Comparison of ENCODE assay signal across 9 mouse cellular contexts in genomic region chr1:90998891-90999611, GRCm38 (mm10). TPM values are rescaled to one million over a fixed set of nuclear protein-coding genes. Genes with fewer than 3 reads are reported as not detected.
A peak's percentile ranks its signal among the peaks of the same experiment; 100 is the strongest.
DNase-seq lines count a peak whose midpoint lies in the region; ATAC-seq and TF ChIP-seq lines count a peak whose summit lies in the region.
"Had no signal": no experiment of that assay in that cellular context is flagged by ENCODE, and none has a peak within 500 bp of the region (broad histone marks: within the 10 kb centered on the region; RNA-seq: fewer than 3 reads in every experiment).

No protein-coding gene starts in this region.

- peak overlapping the region; percentile 73 for H3K9ac ChIP-seq in embryonic facial prominence, embryonic 15.5 days
- H3K9ac ChIP-seq in intestine, embryonic 16.5 days (ENCODE audit: low read depth, low read length), result peak overlapping the region; percentile 91
- peak overlapping the region; percentile 87 for H3K9ac ChIP-seq in midbrain, postnatal 0 days (replicated peaks; ENCODE audit: low read length, poor library complexity, severe bottlenecking)

- H3K27ac ChIP-seq in embryonic facial prominence, embryonic 15.5 days (replicated peaks), result no peak overlapping the region; the same call in 1 of the 2 replicates
- peak overlapping the region; percentile 4; the same call in 1 of the 2 replicates for H3K27ac ChIP-seq in intestine, embryonic 16.5 days (ENCODE audit: low read length)
- H3K27ac ChIP-seq in midbrain, postnatal 0 days (ENCODE audit: low read depth, low read length), result peak overlapping the region; percentile 69

- peaks cover 3% of the 10 kb centered on the region for H3K9me3 ChIP-seq in erythroblast, embryonic 14.5 days (ENCODE audit: control insufficient read depth, low read length)
- no peaks in the 10 kb centered on the region for H3K9me3 ChIP-seq in embryonic facial prominence, embryonic 15.5 days (replicated peaks)
- H3K9me3 ChIP-seq in intestine, embryonic 16.5 days (ENCODE audit: control insufficient read depth, low read length), result peaks cover 4% of the 10 kb centered on the region; the same call in 1 of the 2 replicates
- no peaks in the 10 kb centered on the region for H3K9me3 ChIP-seq in midbrain, postnatal 0 days (ENCODE audit: low read length)

- ATAC-seq in erythroblast, adult 5-6 weeks (replicated peaks; ENCODE audit: low FRiP score, poor library complexity, severe bottlenecking), result no peak
- ATAC-seq in embryonic facial prominence, embryonic 15.5 days (ENCODE audit: insufficient number of reproducible peaks, low FRiP score, low TSS enrichment, low read depth), result peak; percentile 48
- ATAC-seq in intestine, embryonic 16.5 days, result peak; percentile 50
- ATAC-seq in midbrain, postnatal 0 days (ENCODE audit: low FRiP score), result peak; percentile 79
- ATAC-seq in megakaryocyte progenitor cell, adult 5-6 weeks (replicated peaks; ENCODE audit: poor library complexity), result no peak; the same call in none of the 2 replicates

- peak overlapping the region; percentile 93 for H3K4me2 ChIP-seq in embryonic facial prominence, embryonic 15.5 days (replicated peaks)
- H3K4me2 ChIP-seq in intestine, embryonic 16.5 days (ENCODE audit: low read depth, low read length), result peak overlapping the region; percentile 99
- H3K4me2 ChIP-seq in midbrain, postnatal 0 days (ENCODE audit: low read depth, low read length, poor library complexity, severe bottlenecking), result peak overlapping the region; percentile 86

- peak overlapping the region; percentile 54 for H3K4me3 ChIP-seq in erythroblast, embryonic 14.5 days (replicated peaks)
- H3K4me3 ChIP-seq in embryonic facial prominence, embryonic 15.5 days (replicated peaks), result peak overlapping the region; percentile 75
- peak overlapping the region; percentile 79 for H3K4me3 ChIP-seq in intestine, embryonic 16.5 days (ENCODE audit: low read length)
- H3K4me3 ChIP-seq in midbrain, postnatal 0 days (ENCODE audit: low read depth, low read length), result peak overlapping the region; percentile 87

- 1% methylated on average over 41 of the region's 41 CpGs for WGBS in embryonic facial prominence, embryonic 15.5 days
- WGBS in intestine, embryonic 16.5 days, result 2% methylated on average over 41 of the region's 41 CpGs
- 2% methylated on average over 41 of the region's 41 CpGs for WGBS in midbrain, postnatal 0 days

- peaks cover 2% of the 10 kb centered on the region; the same call in 1 of the 2 replicates for H3K4me1 ChIP-seq in erythroblast, embryonic 14.5 days (ENCODE audit: control insufficient read depth)
- peaks cover 33% of the 10 kb centered on the region for H3K4me1 ChIP-seq in embryonic facial prominence, embryonic 15.5 days
- peaks cover 10% of the 10 kb centered on the region; the same call in 1 of the 2 replicates for H3K4me1 ChIP-seq in intestine, embryonic 16.5 days (ENCODE audit: control insufficient read depth, insufficient read depth, low read length)
- peaks cover 12% of the 10 kb centered on the region; the same call in 1 of the 2 replicates for H3K4me1 ChIP-seq in midbrain, postnatal 0 days (ENCODE audit: insufficient read depth, low read length)

- peaks cover 30% of the 10 kb centered on the region for H3K27me3 ChIP-seq in erythroblast, embryonic 14.5 days (ENCODE audit: control insufficient read depth)
- no peaks in the 10 kb centered on the region for H3K27me3 ChIP-seq in embryonic facial prominence, embryonic 15.5 days
- no peaks in the 10 kb centered on the region; the same call in 1 of the 2 replicates for H3K27me3 ChIP-seq in intestine, embryonic 16.5 days (replicated peaks; ENCODE audit: control insufficient read depth, insufficient read depth, low read length)
- no peaks in the 10 kb centered on the region for H3K27me3 ChIP-seq in midbrain, postnatal 0 days (ENCODE audit: insufficient read depth, low read length)

- H3K36me3 ChIP-seq in erythroblast, embryonic 14.5 days (ENCODE audit: control insufficient read depth), result no peaks in the 10 kb centered on the region
- no peaks in the 10 kb centered on the region for H3K36me3 ChIP-seq in embryonic facial prominence, embryonic 15.5 days
- no peaks in the 10 kb centered on the region for H3K36me3 ChIP-seq in intestine, embryonic 16.5 days (ENCODE audit: control insufficient read depth, insufficient read depth, low read length)
- no peaks in the 10 kb centered on the region for H3K36me3 ChIP-seq in midbrain, postnatal 0 days (ENCODE audit: insufficient read depth, low read length)

- peak; percentile 10 for DNase-seq in CD4-positive helper T cell, adult 2 months (ENCODE audit: low read depth, low spot score)
- peak; percentile 49 for DNase-seq in midbrain, postnatal 0 days (ENCODE audit: low spot score)
- DNase-seq in adrenal gland, postnatal 25 days, result no peak

- TF ChIP-seq CTCF in midbrain, postnatal 0 days (IDR thresholded peaks at IDR 0.05), result no peak

RNA-seq across cellular contexts. Expression of gene Lrrfip1, which starts 0.5 kb away (rescaled TPM):
- polyA plus RNA-seq in erythroblast, embryonic 14.5 days (2012), result 0.03 TPM in 2 replicates
- total RNA-seq in erythroblast, adult 5-6 weeks (2015; ENCODE audit: low replicate concordance), result 16.9 and 26.1 TPM in 2 replicates
- 28.5 and 33.3 TPM in 2 replicates for total RNA-seq in erythroblast, adult 5-6 weeks (2017; ENCODE audit: low replicate concordance)
- 55.0 and 56.8 TPM in 2 replicates for polyA plus RNA-seq in embryonic facial prominence, embryonic 15.5 days (2015; fragmentation: Nextera tagmentation; extraction: Ambion mirVana)
- polyA plus RNA-seq in intestine, embryonic 16.5 days (2015; fragmentation: Nextera tagmentation; extraction: Ambion mirVana), result 69.2 and 73.7 TPM in 2 replicates
- 26.7 and 34.2 TPM in 2 replicates for total RNA-seq in midbrain, postnatal 0 days (2014; rRNA removed)
- 41.4 and 48.9 TPM in 2 replicates for polyA plus RNA-seq in midbrain, postnatal 0 days (2015; fragmentation: Nextera tagmentation; extraction: Ambion mirVana)
- total RNA-seq in adrenal gland, postnatal 25 days (2021), result 67.6 and 69.4 TPM in 2 replicates
- total RNA-seq in megakaryocyte progenitor cell, adult 5-6 weeks (2015), result 70.8 and 70.9 TPM in 2 replicates
- 121 and 127 TPM in 2 replicates for total RNA-seq in megakaryocyte progenitor cell, adult 5-6 weeks (2017)

RNA-seq across cellular contexts. Expression of gene Rab17, which starts 29.6 kb away (rescaled TPM):
- not detected in 2 replicates for polyA plus RNA-seq in erythroblast, embryonic 14.5 days (2012)
- total RNA-seq in erythroblast, adult 5-6 weeks (2015; ENCODE audit: low replicate concordance), result not detected in 2 replicates
- not detected in 2 replicates for total RNA-seq in erythroblast, adult 5-6 weeks (2017; ENCODE audit: low replicate concordance)
- polyA plus RNA-seq in embryonic facial prominence, embryonic 15.5 days (2015; fragmentation: Nextera tagmentation; extraction: Ambion mirVana), result 2.4 and 3.1 TPM in 2 replicates
- polyA plus RNA-seq in intestine, embryonic 16.5 days (2015; fragmentation: Nextera tagmentation; extraction: Ambion mirVana), result 62.2 and 69.3 TPM in 2 replicates
- not detected in 2 replicates for total RNA-seq in midbrain, postnatal 0 days (2014; rRNA removed)
- polyA plus RNA-seq in midbrain, postnatal 0 days (2015; fragmentation: Nextera tagmentation; extraction: Ambion mirVana), result 0.26 and 0.37 TPM in 2 replicates
- total RNA-seq in adrenal gland, postnatal 25 days (2021), result not detected in 2 replicates
- total RNA-seq in megakaryocyte progenitor cell, adult 5-6 weeks (2015), result 0.69 and 1.0 TPM in 2 replicates
- total RNA-seq in megakaryocyte progenitor cell, adult 5-6 weeks (2017), result 2.3 and 3.0 TPM in 2 replicates

RNA-seq across cellular contexts. Expression of gene Prlh, which starts 46.1 kb away (rescaled TPM):
- polyA plus RNA-seq in erythroblast, embryonic 14.5 days (2012), result 0.50 and 0.97 TPM in 2 replicates
- total RNA-seq in erythroblast, adult 5-6 weeks (2015; ENCODE audit: low replicate concordance), result not detected in 2 replicates
- total RNA-seq in erythroblast, adult 5-6 weeks (2017; ENCODE audit: low replicate concordance), result not detected in 2 replicates
- not detected in 2 replicates for polyA plus RNA-seq in embryonic facial prominence, embryonic 15.5 days (2015; fragmentation: Nextera tagmentation; extraction: Ambion mirVana)
- polyA plus RNA-seq in intestine, embryonic 16.5 days (2015; fragmentation: Nextera tagmentation; extraction: Ambion mirVana), result not detected in 2 replicates
- total RNA-seq in midbrain, postnatal 0 days (2014; rRNA removed), result not detected in 2 replicates
- not detected in 2 replicates for polyA plus RNA-seq in midbrain, postnatal 0 days (2015; fragmentation: Nextera tagmentation; extraction: Ambion mirVana)
- total RNA-seq in adrenal gland, postnatal 25 days (2021), result not detected in 2 replicates
- not detected in 2 replicates for total RNA-seq in megakaryocyte progenitor cell, adult 5-6 weeks (2015)
- total RNA-seq in megakaryocyte progenitor cell, adult 5-6 weeks (2017), result not detected in 2 replicates
- polyA plus RNA-seq: large intestine, adult 2 months had no signal

Comparison
In these comparisons a context has a peak if more than half of its experiments do, and no peak if none do; other contexts are left out.
1. ATAC-seq: peak in embryonic facial prominence, embryonic 15.5 days (single experiment), intestine, embryonic 16.5 days (single experiment) and midbrain, postnatal 0 days (single experiment); none in erythroblast, adult 5-6 weeks (single experiment) and megakaryocyte progenitor cell, adult 5-6 weeks (single experiment).
2. Peak in every context shown above with its lines, with median percentiles within 50 percentile points of each other: H3K4me3 ChIP-seq, H3K4me2 ChIP-seq and H3K9ac ChIP-seq.